Mouse (Mus musculus) adrenal gland, adult (tissue): ENCODE results near the gene Gdnf.

Experiments used
- DNase-seq, 2 experiments: peaks; one replicate each; pipeline ENCODE4 v3.0.0; 2022 to 2023; ENCODE audit warnings: low spot score in 1 of 2; ENCODE audit not compliant: inconsistent age in 2 of 2

Gdnf gene

DNA sequence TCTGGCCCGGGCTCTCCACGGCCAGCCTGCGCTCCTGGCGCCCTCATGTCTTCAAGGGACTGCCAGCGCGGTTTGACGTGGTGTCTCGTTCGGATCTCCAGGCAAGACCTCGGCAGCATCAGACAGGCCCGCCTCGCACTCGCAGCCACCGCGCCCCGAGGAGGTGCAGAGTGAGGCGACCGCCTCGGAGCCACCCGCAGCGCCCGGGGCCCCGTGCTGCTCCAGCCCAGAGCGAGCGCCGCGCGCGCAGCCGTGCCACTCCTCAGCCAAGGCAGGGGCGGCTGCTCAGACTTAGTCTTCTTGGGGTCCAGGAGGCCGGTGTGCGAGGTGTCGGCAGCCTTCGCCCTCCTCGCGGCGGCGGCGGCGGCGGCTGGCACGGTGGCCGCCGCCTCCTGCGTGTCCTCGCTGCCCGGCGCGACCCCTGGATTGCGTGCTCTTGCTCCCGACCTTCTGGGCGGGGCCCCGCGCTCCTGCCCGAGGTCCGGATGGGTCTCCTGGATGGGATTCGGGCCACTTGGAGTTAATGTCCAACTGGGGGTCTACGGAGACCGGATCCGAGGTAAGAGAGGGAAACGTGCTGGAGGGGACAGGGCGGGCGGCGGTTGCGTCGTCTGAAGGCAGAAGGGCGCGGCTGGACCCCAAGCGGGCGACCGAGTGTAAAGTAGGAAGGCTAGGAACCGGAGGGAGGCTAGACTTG is at the start of gene Gdnf:
TSS of gene Gdnf (plus strand) at position 291 of the 697 bp plus-strand sequence.
- DNase-seq = peak in 1 of 2 experiments; percentile 44

DNA sequence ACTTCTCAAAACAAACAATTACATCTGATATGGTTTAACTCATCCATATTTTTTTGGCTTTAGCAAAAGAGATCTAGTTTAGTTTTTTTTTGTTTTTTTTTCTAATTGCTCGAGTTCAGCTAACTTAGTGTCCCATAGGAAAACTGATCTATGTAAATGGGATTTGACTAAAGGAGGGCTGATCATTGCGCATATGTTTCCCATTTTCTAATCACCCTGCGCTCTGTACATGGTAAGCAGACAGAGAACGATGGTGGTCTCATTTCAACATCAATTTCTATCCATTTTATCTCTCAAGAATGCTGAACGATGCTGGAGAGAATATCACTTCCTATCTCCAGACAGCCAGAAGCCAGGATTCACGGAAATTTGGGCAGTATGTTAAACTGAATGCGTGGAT is 43.5 kb upstream of the Gdnf start:
- no peak for DNase-seq

DNA sequence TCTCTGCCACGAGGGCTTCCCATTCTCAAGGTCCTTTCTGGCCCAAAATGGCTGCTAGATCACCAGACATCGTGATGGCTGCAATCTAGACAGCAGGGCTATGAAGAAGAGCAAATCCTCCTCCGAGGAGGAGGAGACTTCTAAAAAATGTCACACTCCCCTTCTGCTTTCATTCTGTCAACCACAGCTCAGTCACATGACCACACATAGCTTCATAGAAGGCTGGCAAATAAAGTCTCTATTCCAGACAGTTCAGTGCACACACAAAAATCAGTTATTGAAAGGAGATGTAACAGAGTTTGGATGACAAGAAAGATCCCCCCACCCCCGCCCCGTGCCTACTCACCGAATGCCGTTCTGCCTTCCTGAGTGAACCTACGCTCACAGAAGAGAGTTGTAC is 37.7 kb upstream of the Gdnf start:
- no peak for DNase-seq

GRCm38 (mm10) chr15:7781517-7781916 is 29.1 kb upstream of the Gdnf start:
- DNase-seq = no peak

- DNase-seq = peak in 1 of 2 experiments; percentile 43
These were observed 730 bp upstream of the Gdnf start for GRCm38 (mm10) chr15:7809841-7810391.

DNA sequence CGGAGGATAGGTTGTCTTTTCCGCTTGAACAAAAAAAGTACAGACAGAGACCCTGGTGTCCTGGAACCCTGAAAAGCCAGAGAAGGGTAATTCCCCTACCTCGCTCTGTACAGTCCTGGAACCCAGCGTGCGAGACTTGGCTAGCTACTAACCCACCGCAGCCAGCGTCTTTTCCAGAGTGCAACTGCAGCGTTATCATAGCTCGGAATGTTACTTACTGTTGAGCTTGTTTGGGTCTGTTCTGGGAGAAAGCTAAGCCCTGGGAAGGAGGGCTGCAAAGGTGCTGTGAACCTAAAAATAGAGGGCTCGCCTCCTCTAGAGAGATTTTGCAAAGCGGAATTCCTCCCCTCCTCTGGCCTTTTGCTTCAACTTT is 593 bp downstream of the Gdnf start:
- no peak for DNase-seq

DNA sequence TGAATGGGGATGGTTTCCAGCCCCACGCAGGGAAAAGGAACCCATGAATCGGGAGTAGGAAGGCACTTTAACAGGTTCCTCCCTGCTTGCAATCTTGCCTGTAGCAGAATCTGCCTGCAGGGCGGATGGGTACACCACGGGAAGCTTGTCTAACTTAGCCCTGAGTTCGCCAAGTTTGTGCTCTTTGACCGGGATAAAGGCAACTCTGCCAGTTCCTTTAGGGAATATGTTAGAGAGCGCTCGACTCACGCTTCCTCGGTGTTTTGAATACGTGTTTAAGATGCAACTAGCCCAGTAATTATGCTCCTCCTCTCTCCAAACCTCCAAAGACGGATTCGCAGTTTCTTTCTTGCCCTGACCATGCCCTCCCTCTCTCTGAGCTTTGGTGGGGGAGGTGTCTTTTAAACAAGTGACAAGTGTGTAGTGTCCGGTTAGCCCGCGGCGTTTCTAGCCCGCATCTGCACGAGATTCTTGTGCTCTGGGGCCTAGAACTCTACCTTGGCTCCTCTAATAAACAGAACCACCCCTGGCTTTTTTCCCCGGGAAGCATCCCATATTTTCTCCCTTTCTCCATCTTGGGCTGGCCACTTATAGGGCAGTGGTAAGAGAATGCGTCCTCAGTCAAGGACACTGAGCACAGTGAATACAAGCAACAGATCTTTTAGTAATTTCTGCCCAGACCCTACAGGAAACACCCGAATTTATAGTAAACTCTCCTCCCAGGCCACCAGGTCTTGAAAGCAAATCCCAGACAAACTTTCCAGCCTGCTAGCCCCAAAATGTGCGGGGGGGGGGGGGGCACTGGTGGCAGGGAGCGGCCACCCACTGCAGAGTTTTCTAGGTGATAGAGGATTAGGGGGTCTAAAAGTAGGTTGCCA is 1.4 kb downstream of the Gdnf start:
- no peak for DNase-seq

DNA sequence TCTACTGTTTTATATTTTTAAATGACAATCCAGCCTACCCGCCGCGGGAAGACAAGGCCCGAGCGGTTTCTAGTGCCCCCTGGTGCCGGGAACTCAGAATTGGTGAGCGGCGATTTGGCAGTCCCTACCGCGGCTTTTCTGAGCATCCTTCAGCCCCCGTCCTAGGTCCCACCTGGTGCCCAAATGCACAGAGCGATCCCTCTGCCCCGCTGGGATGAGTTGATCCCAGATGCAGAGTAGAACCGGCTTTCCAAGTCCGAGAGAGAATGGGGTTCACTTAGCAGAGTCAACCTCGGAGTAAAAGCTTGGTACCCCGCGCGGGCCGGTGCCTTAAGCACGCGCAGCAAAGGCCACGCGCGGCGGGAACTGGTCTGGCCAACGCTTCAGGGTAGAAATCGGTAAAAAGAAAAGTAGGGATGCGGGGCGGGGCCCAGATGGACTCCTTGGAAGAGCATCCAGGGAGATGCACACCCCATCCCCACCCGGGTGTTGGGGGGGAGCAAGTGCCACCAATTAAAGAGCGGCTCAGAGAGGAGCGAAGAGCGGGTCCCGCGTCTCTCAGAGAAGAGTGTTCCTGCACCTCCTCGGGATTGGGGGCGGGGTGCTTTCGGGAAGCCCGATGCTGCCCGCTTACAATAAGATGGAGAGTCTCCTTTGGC is 2.4 kb downstream of the Gdnf start:
- peak; percentile 49 to 88 for DNase-seq

GRCm38 (mm10) chr15:7813531-7814370 is 3.1 kb downstream of the Gdnf start:
- peak in 1 of 2 experiments; percentile 36 for DNase-seq

DNA sequence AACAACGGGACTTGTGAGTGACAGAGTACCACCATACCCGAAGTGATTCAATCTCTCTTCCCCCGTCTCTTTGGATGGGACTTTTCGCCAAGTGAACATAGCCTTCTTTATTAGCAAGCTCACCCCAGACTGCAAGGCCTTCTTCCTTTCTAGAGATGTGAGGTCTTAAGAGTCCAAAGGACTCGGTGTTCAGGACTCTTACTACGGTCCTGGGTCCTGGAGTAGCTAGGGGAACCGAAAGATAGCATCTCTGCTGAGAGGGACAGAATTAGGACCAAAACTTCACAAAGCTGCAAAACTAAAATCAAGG is 3.7 kb downstream of the Gdnf start:
- no peak for DNase-seq

- no peak for DNase-seq
These were observed 4.3 kb downstream of the Gdnf start for GRCm38 (mm10) chr15:7814917-7815316.

GRCm38 (mm10) chr15:7815521-7815944 is 4.9 kb downstream of the Gdnf start:
- no peak for DNase-seq

- DNase-seq = no peak
These were observed 13.2 kb downstream of the Gdnf start for GRCm38 (mm10) chr15:7823886-7824285.

DNA sequence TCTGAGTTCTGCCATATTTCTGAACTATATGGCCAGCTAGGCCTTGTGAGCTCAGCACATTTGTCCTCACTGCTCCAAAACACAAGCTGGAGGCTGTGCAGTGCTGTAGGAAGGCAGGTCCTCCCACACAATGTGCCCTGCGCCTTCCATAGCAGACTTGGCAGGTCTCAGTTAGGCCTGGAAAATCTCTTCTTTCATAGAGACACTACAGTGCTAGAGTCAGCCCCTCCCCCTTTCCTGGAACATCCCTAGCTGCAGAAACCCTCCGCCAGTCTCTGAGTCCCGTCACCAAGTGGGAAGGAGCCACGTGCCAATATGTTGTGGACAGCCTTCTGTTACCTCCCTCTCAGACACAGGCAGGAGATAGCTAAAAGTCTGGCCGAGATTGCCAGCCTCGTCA is 14.9 kb downstream of the Gdnf start:
- no peak for DNase-seq

DNA sequence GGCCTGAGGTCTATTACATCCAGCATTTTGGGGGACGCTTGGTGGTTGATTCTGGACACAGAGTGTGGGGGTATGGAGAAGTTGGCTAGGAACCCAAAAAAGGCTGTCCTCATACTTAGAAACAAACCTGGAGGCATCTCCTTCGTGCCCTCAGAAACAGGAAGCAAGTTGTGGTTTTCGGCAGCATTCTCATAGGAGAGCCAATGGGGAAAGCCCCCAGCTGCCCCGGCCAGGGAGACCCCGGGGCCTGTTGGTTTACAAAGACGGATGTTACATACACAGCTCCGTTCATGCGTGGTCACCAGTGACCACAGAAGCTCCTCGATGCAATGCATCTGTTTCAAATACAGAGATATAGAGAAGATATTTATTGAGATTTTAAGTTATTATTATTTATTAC is 24.8 kb downstream of the Gdnf start:
- no peak for DNase-seq

DNA sequence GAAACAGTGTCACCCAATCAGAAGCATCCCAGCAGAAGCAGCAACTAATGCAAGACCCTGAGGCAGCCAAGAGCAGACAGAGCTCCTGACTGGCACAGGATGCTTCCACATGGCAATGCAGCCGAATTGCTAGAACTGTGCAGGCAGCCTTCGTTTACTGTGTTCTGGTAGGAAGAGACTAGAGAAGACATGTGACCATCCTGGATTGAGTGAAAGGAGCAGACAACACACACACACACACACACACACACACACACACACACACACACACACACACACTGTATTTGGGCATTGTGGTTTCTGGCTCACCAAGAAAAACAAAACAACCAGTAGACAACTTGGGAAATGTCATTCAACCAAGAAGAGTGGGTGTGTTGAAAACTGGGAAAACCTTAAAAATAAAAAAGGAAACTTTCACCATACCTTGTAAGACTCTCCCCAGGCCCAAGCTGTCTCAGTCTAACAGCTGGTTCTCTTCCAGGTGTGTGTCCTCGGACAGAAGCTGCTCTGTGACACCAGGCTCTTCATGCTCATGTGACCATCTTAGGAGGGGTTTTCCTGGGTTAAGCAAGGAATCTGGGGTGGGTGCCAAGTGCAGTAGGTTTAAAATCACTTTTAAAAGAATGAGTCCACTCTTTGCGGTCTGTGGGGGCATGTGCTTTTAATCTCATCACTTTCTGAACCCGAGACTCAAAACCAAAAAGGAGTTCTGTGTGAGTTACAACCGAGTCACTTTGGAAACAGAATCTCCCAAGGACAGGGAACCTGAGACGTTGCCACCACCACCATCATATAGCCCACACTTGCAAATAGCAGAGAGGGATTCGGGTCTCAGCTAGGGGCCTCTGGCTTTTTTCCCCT is 27.6 kb downstream of the Gdnf start:
- no peak for DNase-seq

DNA sequence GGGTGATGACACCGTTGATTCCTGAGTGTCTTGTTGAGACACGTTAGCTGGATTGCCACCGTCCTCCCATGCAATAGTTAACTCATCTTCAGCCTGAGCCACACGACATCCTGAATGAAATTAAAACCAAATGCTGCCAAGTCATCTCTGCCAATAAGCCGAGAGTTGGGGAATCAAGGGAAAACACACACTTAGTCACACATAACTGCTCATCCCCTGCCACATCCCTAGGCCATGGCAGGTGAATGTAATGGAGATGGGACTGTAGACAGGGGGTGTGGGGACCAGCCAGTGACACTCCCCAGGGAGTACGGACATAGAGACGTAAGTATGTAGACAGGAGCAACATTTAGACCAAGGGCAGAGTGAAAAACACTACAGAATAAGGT is 28.3 kb downstream of the Gdnf start:
- no peak for DNase-seq

DNA sequence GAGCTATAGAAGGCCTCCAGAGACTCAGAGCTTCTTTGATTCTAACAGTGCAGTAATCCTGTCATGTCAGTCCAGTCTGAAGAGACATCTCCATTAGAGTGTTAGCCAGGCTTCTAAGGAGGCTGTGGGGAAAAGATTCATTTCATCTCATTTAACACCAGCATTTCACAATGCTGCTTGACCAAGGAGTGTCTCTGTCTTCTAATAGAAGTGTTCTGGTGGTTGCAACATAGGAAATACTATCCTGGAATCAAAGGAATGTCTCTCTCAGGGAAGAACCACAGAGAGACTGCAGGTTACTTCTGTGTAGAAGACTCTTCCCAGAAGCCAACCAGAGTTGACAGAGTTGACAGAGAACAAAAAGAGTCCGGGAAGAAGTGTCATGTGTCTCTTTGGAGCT is 31.0 kb downstream of the Gdnf start:
- DNase-seq = no peak

GRCm38 (mm10) chr15:7842398-7842797 is 31.8 kb downstream of the Gdnf start:
- no peak for DNase-seq

- DNase-seq = no peak
These were observed 46.8 kb downstream of the Gdnf start for GRCm38 (mm10) chr15:7857418-7857817.
